Mouse (Mus musculus): ENCODE measurements at regions not wholly inside any gene's neighbourhood (a gene's known extent, or its start where the extent isn't known, plus 50 kb on each side); places are given as distances from the start of the nearest gene placed in this dataset.
"Not testable (repeated sequence)": the region's sequence is repeated elsewhere in the genome, so short reads cannot be mapped to it uniquely, and the experiment has no call there.

GRCm38 (mm10) chr16:55758707-55759067 lies 80.0 kb downstream of the Nfkbiz start:
- no peak overlapping the region for H3K27ac ChIP-seq (ENCODE audit: control insufficient read depth, insufficient read depth, low read length)
- no peaks in the 10 kb centered on the region for H3K36me3 ChIP-seq (ENCODE audit: control insufficient read depth, insufficient read depth, low read length)
- no peak overlapping the region for H3K4me3 ChIP-seq (ENCODE audit: control insufficient read depth, insufficient read depth, low read length)
- 13% methylated on average over 11 of the region's 11 CpGs for WGBS
- no peak for TF ChIP-seq CTCF (IDR thresholded peaks at IDR 0.05; ENCODE audit: borderline replicate concordance, control insufficient read depth, extremely low read depth, insufficient read depth, low read length, poor library complexity)
- TF ChIP-seq POLR2A (IDR thresholded peaks at IDR 0.05; ENCODE audit: control insufficient read depth, extremely low read depth, insufficient read depth, low read length, poor library complexity), result no peak
- 0 out of 2 replicates have a peak, but pooled peaks cover 6% of the 10 kb centered on the region for H3K4me1 ChIP-seq (replicated peaks; ENCODE audit: control insufficient read depth, insufficient read depth, low read length)
- no peaks in the 10 kb centered on the region for H3K27me3 ChIP-seq (ENCODE audit: control insufficient read depth, insufficient read depth, low read length)
- no peak for DNase-seq

- TF ChIP-seq CTCF (IDR thresholded peaks at IDR 0.05; ENCODE audit: borderline replicate concordance, control insufficient read depth, extremely low read depth, insufficient read depth, low read length, poor library complexity) (no peak), POLR2A (IDR thresholded peaks at IDR 0.05; ENCODE audit: control insufficient read depth, extremely low read depth, insufficient read depth, low read length, poor library complexity) (no peak)
- WGBS, result 9% methylated on average over 5 of the region's 5 CpGs
- H3K4me1 ChIP-seq (replicated peaks; ENCODE audit: control insufficient read depth, insufficient read depth, low read length), result 0 out of 2 replicates have a peak, but pooled peaks cover 6% of the 10 kb centered on the region
- no peak overlapping the region for H3K27ac ChIP-seq (ENCODE audit: control insufficient read depth, insufficient read depth, low read length)
- H3K27me3 ChIP-seq (ENCODE audit: control insufficient read depth, insufficient read depth, low read length), result no peaks in the 10 kb centered on the region
- no peak overlapping the region for H3K4me3 ChIP-seq (ENCODE audit: control insufficient read depth, insufficient read depth, low read length)
- no peak for DNase-seq
- H3K36me3 ChIP-seq (ENCODE audit: control insufficient read depth, insufficient read depth, low read length), result no peaks in the 10 kb centered on the region
These were observed 80.6 kb downstream of the Nfkbiz start for GRCm38 (mm10) chr16:55757952-55758706.

- not testable (repeated sequence) for H3K27ac ChIP-seq (ENCODE audit: control insufficient read depth, insufficient read depth, low read length); H3K4me1 ChIP-seq (replicated peaks; ENCODE audit: control insufficient read depth, insufficient read depth, low read length); H3K36me3 ChIP-seq (ENCODE audit: control insufficient read depth, insufficient read depth, low read length); H3K27me3 ChIP-seq (ENCODE audit: control insufficient read depth, insufficient read depth, low read length); DNase-seq; H3K4me3 ChIP-seq (ENCODE audit: control insufficient read depth, insufficient read depth, low read length)
- 52% methylated on average over 3 of the region's 3 CpGs for WGBS
These were observed 81.3 kb downstream of the Nfkbiz start for GRCm38 (mm10) chr16:55757422-55757815.

GRCm38 (mm10) chr16:55756764-55757421 lies 81.8 kb downstream of the Nfkbiz start:
- no peaks in the 10 kb centered on the region for H3K27me3 ChIP-seq (ENCODE audit: control insufficient read depth, insufficient read depth, low read length)
- 0 out of 2 replicates have a peak, but pooled peaks cover 6% of the 10 kb centered on the region for H3K4me1 ChIP-seq (replicated peaks; ENCODE audit: control insufficient read depth, insufficient read depth, low read length)
- DNase-seq, result no peak
- no peak overlapping the region for H3K27ac ChIP-seq (ENCODE audit: control insufficient read depth, insufficient read depth, low read length)
- TF ChIP-seq POLR2A (IDR thresholded peaks at IDR 0.05; ENCODE audit: control insufficient read depth, extremely low read depth, insufficient read depth, low read length, poor library complexity) (no peak), CTCF (IDR thresholded peaks at IDR 0.05; ENCODE audit: borderline replicate concordance, control insufficient read depth, extremely low read depth, insufficient read depth, low read length, poor library complexity) (no peak)
- no peak overlapping the region for H3K4me3 ChIP-seq (ENCODE audit: control insufficient read depth, insufficient read depth, low read length)
- H3K36me3 ChIP-seq (ENCODE audit: control insufficient read depth, insufficient read depth, low read length), result no peaks in the 10 kb centered on the region
- 87% methylated on average over 15 of the region's 15 CpGs for WGBS

- WGBS, result 84% methylated on average over 6 of the region's 6 CpGs
- H3K27me3 ChIP-seq (ENCODE audit: control insufficient read depth, insufficient read depth, low read length), result no peaks in the 10 kb centered on the region
- TF ChIP-seq POLR2A (IDR thresholded peaks at IDR 0.05; ENCODE audit: control insufficient read depth, extremely low read depth, insufficient read depth, low read length, poor library complexity) (no peak), CTCF (IDR thresholded peaks at IDR 0.05; ENCODE audit: borderline replicate concordance, control insufficient read depth, extremely low read depth, insufficient read depth, low read length, poor library complexity) (no peak)
- no peak overlapping the region for H3K27ac ChIP-seq (ENCODE audit: control insufficient read depth, insufficient read depth, low read length)
- no peak for DNase-seq
- no peaks in the 10 kb centered on the region for H3K36me3 ChIP-seq (ENCODE audit: control insufficient read depth, insufficient read depth, low read length)
- H3K4me1 ChIP-seq (replicated peaks; ENCODE audit: control insufficient read depth, insufficient read depth, low read length), result 0 out of 2 replicates have a peak, but pooled peaks cover 6% of the 10 kb centered on the region
- no peak overlapping the region for H3K4me3 ChIP-seq (ENCODE audit: control insufficient read depth, insufficient read depth, low read length)
These were observed 83.3 kb downstream of the Nfkbiz start for GRCm38 (mm10) chr16:55755309-55755832.

- peak; percentile 9 for DNase-seq
- WGBS, result 24% methylated on average over 14 of the region's 14 CpGs
- no peaks in the 10 kb centered on the region for H3K27me3 ChIP-seq (ENCODE audit: control insufficient read depth, insufficient read depth, low read length)
- no peak overlapping the region for H3K4me3 ChIP-seq (ENCODE audit: control insufficient read depth, insufficient read depth, low read length)
- no peak overlapping the region for H3K27ac ChIP-seq (ENCODE audit: control insufficient read depth, insufficient read depth, low read length)
- 0 out of 2 replicates have a peak, but pooled peaks cover 6% of the 10 kb centered on the region for H3K4me1 ChIP-seq (replicated peaks; ENCODE audit: control insufficient read depth, insufficient read depth, low read length)
- TF ChIP-seq CTCF (IDR thresholded peaks at IDR 0.05; ENCODE audit: borderline replicate concordance, control insufficient read depth, extremely low read depth, insufficient read depth, low read length, poor library complexity), result no peak
- no peak for TF ChIP-seq POLR2A (IDR thresholded peaks at IDR 0.05; ENCODE audit: control insufficient read depth, extremely low read depth, insufficient read depth, low read length, poor library complexity)
- H3K36me3 ChIP-seq (ENCODE audit: control insufficient read depth, insufficient read depth, low read length), result no peaks in the 10 kb centered on the region
These were observed 84.5 kb downstream of the Nfkbiz start for GRCm38 (mm10) chr16:55754092-55754763.
